Mouse (Mus musculus): Measurements from ENCODE around the gene Tmem98. TPM values are rescaled to one million over a fixed set of nuclear protein-coding genes. Genes with fewer than 3 reads are reported as not detected.

Tmem98 gene
- polyA plus RNA-seq (2015; fragmentation: Nextera tagmentation; extraction: Ambion mirVana), result 111 and 121 TPM in 2 replicates

DNA sequence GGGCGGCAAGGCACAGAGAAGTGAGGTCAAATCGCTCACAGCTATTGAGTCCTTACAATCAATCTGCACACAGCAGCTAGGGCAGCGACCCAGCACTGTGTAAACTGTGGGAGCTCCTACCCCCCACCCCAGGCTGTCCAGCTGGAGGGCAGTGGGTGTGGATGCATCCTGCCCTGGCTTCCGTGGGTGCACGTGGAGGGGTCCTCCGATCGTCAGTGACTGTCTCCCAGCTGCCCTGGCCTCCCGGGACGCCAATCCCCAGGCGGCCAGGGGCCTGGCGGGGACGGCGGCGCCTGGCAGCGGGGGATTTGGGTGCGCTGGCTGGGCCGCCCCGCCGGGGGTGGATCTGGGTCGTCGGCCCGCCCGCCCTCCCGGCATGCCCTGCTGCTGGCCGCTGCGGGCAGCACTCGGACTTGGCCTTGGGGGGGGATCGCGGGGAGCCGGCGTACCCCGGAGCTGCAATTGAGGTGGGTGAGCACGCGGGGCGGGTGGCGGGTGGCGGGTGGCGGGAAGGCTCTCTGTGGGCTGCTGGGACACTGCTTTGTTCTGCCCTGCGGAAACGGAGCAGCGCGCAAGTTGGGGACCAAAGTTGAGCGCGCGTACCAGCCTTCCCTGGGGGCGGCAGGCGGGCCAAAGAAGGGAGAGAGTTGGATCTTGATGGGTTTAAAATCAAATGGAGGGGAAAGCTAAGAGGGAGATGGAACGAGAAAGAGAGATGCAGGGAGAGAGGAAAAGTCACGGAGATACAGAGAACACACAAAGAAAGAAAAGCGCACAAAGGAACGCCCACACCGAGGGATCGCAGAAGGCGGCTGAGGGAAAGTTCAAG lies at the start of gene Tmem98:
Gene Tmem98 (plus strand): TSS at position 183 of the 829 bp plus-strand sequence.
- Histone ChIP-seq H3K9me3 (replicated peaks; ENCODE audit: control insufficient read depth, low read length) (no peaks in the 10 kb centered on the region), H3K4me3 (replicated peaks; ENCODE audit: low read length) (peak within 1 kb of the TSS; percentile 63), H3K4me1 (ENCODE audit: control insufficient read depth, insufficient read depth, low read length) (peaks cover 16% of the 10 kb centered on the region), H3K9ac (ENCODE audit: low read length) (peak within 1 kb of the TSS; percentile 91), H3K27ac (ENCODE audit: low read length) (peak within 1 kb of the TSS; percentile 90), H3K27me3 (ENCODE audit: control insufficient read depth, insufficient read depth, low read length) (no peaks in the 10 kb centered on the region), H3K4me2 (ENCODE audit: low read depth, low read length) (peak within 1 kb of the TSS; percentile 80), H3K36me3 (ENCODE audit: control insufficient read depth, insufficient read depth, low read length) (no peaks in the 10 kb centered on the region; the same call in 1 of the 2 replicates)
- 1% methylated on average over 52 of the region's 54 CpGs for WGBS
- peak; percentile 82 for ATAC-seq (ENCODE audit: insufficient read depth, low FRiP score)

DNA sequence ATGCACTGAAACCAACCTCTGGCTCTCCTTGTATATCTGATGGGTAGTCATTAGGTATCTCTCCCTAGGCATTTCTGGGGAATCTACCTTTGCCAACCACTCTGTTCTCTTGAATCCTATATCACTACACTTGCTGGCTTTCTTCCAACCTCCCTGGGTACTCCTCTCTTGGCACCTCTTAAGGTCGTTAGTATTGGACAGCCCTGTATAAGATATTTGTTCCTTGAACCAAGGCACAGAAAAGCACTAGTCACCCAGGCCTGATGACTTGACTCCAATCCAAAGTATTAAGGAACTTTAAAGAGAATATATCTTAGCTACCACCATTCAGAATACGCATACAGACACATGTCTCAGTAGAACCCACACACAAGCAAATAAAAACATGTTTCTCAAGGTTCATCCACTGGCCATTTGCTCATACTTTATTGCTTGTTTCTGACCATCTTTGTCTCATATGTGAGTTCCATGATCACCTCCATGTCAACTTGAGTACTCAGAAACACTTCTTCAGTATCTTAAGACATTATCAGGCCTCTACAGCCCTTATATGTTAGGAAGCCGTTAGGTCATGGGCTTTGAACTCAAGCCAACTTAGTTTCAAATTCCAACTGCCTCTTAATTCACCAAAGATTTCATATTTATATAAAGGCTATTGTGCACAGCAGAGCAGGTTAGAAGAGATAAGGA lies 48.5 kb upstream of the Tmem98 start:
- no peak for ATAC-seq (ENCODE audit: insufficient read depth, low FRiP score)
- no peak overlapping the region for H3K4me3 ChIP-seq (replicated peaks; ENCODE audit: low read length)
- no peaks in the 10 kb centered on the region for H3K36me3 ChIP-seq (ENCODE audit: control insufficient read depth, insufficient read depth, low read length)
- no peak overlapping the region for H3K9ac ChIP-seq (ENCODE audit: low read length)
- H3K4me1 ChIP-seq (ENCODE audit: control insufficient read depth, insufficient read depth, low read length), result no peaks in the 10 kb centered on the region
- H3K27me3 ChIP-seq (ENCODE audit: control insufficient read depth, insufficient read depth, low read length), result no peaks in the 10 kb centered on the region
- H3K9me3 ChIP-seq (replicated peaks; ENCODE audit: control insufficient read depth, low read length), result no peaks in the 10 kb centered on the region
- no peak overlapping the region for H3K27ac ChIP-seq (ENCODE audit: low read length)
- WGBS, result 72% methylated on average over 3 of the region's 3 CpGs
- H3K4me2 ChIP-seq (ENCODE audit: low read depth, low read length), result no peak overlapping the region

DNA sequence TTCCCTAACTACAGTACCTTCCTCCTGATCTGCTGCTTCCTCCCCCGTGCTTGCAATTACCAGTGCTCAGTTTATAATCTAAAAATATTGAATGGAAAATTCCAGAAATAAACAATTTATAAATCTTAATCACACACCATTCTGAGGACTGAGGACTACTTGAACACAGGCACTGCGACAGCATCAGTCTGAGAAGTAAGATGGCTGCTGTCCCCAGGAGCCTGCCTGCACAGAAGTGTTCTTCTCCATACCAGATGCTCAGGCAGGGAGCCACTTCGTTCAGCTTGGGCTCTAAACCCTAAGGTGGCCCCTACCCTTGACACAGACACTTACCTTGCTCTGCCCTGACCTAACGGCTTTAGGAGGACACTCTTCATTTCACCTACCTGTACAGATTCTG lies 47.9 kb upstream of the Tmem98 start:
- ATAC-seq (ENCODE audit: insufficient read depth, low FRiP score), result no peak
- 66% methylated on average over 4 of the region's 4 CpGs for WGBS
- H3K9me3 ChIP-seq (replicated peaks; ENCODE audit: control insufficient read depth, low read length), result no peaks in the 10 kb centered on the region

DNA sequence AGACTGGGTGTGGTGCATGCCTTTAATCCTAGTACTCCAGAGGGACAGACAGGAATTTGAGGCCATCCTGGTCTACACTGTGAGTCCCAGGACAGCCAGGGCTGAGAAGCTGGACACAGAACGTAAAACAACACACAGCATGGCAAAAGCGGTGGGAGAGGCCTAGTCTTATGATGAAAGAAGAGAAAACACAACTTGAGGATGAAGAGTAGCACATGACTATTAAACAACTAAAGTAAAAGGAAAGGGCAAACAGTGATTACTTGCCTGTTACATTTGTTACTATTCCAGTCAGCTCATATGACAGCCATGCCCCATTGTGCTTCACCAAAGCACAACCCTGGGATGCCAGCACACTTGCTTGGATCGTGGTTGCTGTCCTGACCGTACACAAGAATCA lies 43.9 kb upstream of the Tmem98 start:
- 92% methylated on average over 4 of the region's 4 CpGs for WGBS

More for the DNA sequence above, 47.9 kb upstream of the Tmem98 start:
- H3K9ac ChIP-seq (ENCODE audit: low read length), result no peak overlapping the region
- no peak overlapping the region for H3K4me3 ChIP-seq (replicated peaks; ENCODE audit: low read length)
- H3K27me3 ChIP-seq (ENCODE audit: control insufficient read depth, insufficient read depth, low read length), result no peaks in the 10 kb centered on the region
- H3K36me3 ChIP-seq (ENCODE audit: control insufficient read depth, insufficient read depth, low read length), result no peaks in the 10 kb centered on the region
- H3K4me1 ChIP-seq (ENCODE audit: control insufficient read depth, insufficient read depth, low read length), result no peaks in the 10 kb centered on the region
- no peak overlapping the region for H3K27ac ChIP-seq (ENCODE audit: low read length)
- H3K4me2 ChIP-seq (ENCODE audit: low read depth, low read length), result no peak overlapping the region

DNA sequence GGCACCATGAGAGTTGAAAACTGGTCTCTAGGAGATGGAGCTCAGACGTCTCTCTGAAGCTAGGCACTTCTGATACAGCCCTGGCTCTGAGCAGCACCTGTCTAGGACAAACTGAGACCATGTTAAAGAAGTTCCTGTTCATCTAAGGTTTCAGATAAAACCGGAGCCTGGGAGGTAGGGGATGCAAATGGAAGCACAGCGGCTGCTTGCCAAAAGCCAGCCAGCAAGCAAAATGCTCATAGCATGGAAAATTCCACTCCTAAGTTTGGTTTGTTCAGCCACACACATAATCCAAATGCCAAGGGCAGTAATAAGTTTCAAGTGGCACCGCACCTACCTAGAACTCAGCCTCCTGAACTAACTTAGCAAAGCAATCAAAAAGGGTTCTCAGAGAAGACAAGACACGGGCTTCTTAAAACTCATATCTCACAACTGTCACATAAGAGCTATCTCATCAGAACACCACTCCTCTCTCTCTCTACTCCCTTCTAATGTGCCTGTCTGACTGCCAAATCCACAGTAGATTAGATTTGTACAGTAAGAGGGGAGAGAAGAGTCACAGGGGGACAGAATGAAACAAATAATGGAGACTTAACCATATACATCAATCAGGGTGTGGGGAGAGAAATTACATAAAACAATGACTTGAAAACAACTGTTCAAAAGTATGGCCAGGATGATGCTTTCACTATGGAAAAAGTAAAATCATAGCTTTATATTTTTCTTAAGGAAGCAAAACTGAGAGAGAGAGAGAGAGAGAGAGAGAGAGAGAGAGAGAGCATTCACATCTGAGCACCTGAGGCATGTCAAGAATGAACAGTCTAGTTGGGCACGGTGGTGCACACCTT lies 43.3 kb upstream of the Tmem98 start:
- Histone ChIP-seq H3K9ac (ENCODE audit: low read length) (no peak overlapping the region), H3K36me3 (ENCODE audit: control insufficient read depth, insufficient read depth, low read length) (no peaks in the 10 kb centered on the region), H3K4me3 (replicated peaks; ENCODE audit: low read length) (no peak overlapping the region), H3K4me1 (ENCODE audit: control insufficient read depth, insufficient read depth, low read length) (no peaks in the 10 kb centered on the region), H3K27me3 (ENCODE audit: control insufficient read depth, insufficient read depth, low read length) (no peaks in the 10 kb centered on the region), H3K9me3 (replicated peaks; ENCODE audit: control insufficient read depth, low read length) (no peaks in the 10 kb centered on the region), H3K27ac (ENCODE audit: low read length) (no peak overlapping the region), H3K4me2 (ENCODE audit: low read depth, low read length) (no peak overlapping the region)
- 64% methylated on average over 6 of the region's 6 CpGs for WGBS
- no peak for ATAC-seq (ENCODE audit: insufficient read depth, low FRiP score)

More for the DNA sequence above, 43.9 kb upstream of the Tmem98 start:
- no peak overlapping the region for H3K9ac ChIP-seq (ENCODE audit: low read length)
- no peak overlapping the region for H3K27ac ChIP-seq (ENCODE audit: low read length)
- H3K4me2 ChIP-seq (ENCODE audit: low read depth, low read length), result no peak overlapping the region
- no peak overlapping the region for H3K4me3 ChIP-seq (replicated peaks; ENCODE audit: low read length)
- no peaks in the 10 kb centered on the region for H3K36me3 ChIP-seq (ENCODE audit: control insufficient read depth, insufficient read depth, low read length)
- H3K27me3 ChIP-seq (ENCODE audit: control insufficient read depth, insufficient read depth, low read length), result no peaks in the 10 kb centered on the region
- ATAC-seq (ENCODE audit: insufficient read depth, low FRiP score), result no peak
- no peaks in the 10 kb centered on the region for H3K4me1 ChIP-seq (ENCODE audit: control insufficient read depth, insufficient read depth, low read length)
- no peaks in the 10 kb centered on the region for H3K9me3 ChIP-seq (replicated peaks; ENCODE audit: control insufficient read depth, low read length)

DNA sequence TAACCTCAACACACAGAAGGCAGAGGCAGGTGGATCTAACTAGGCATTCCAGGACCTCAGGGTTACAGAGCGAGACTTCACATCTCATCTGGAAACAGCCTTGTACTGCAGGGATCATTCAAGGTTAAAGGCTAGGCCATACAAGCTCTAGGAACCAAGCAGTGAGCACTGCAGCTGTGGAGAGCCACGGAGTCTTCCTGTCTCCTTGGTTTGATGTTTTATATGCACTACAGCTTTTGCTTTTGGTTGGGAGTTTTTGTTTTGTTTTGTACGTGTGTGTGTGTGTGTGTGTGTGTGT lies 42.7 kb upstream of the Tmem98 start:
- WGBS, result 62% methylated on average over 3 of the region's 3 CpGs
- ATAC-seq (ENCODE audit: insufficient read depth, low FRiP score), result no peak
- Histone ChIP-seq H3K4me2 (ENCODE audit: low read depth, low read length) (no peak overlapping the region), H3K27ac (ENCODE audit: low read length) (no peak overlapping the region), H3K36me3 (ENCODE audit: control insufficient read depth, insufficient read depth, low read length) (no peaks in the 10 kb centered on the region), H3K4me3 (replicated peaks; ENCODE audit: low read length) (no peak overlapping the region), H3K9ac (ENCODE audit: low read length) (no peak overlapping the region), H3K27me3 (ENCODE audit: control insufficient read depth, insufficient read depth, low read length) (no peaks in the 10 kb centered on the region), H3K9me3 (replicated peaks; ENCODE audit: control insufficient read depth, low read length) (no peaks in the 10 kb centered on the region), H3K4me1 (ENCODE audit: control insufficient read depth, insufficient read depth, low read length) (no peaks in the 10 kb centered on the region)

DNA sequence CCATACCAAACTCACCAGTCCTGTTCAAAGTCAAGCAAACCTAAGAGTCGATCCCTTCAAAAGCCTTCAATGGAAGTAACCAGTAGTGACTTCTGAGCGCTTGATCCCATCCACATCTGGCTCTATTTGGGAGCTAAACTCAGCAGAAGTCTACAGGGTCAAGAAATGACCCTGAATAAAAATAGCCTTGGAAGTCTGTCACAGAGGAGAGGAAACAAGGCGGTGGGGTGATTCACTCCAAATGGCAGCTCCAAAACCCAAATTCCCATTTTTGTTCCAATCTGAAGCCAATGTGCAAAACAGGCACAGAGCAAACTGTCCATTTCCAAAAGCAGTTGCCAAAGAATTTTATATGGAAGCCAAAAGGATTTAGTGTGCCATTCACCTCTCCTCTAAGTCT lies 38.8 kb upstream of the Tmem98 start:
- ATAC-seq (ENCODE audit: insufficient read depth, low FRiP score), result no peak
- H3K27ac ChIP-seq (ENCODE audit: low read length), result no peak overlapping the region
- no peak overlapping the region for H3K4me3 ChIP-seq (replicated peaks; ENCODE audit: low read length)
- no peaks in the 10 kb centered on the region for H3K27me3 ChIP-seq (ENCODE audit: control insufficient read depth, insufficient read depth, low read length)
- no peaks in the 10 kb centered on the region for H3K36me3 ChIP-seq (ENCODE audit: control insufficient read depth, insufficient read depth, low read length)
- WGBS, result 80% methylated on average over 3 of the region's 3 CpGs
- no peaks in the 10 kb centered on the region for H3K9me3 ChIP-seq (replicated peaks; ENCODE audit: control insufficient read depth, low read length)
- H3K4me2 ChIP-seq (ENCODE audit: low read depth, low read length), result no peak overlapping the region
- peaks cover 8% of the 10 kb centered on the region; the same call in 1 of the 2 replicates for H3K4me1 ChIP-seq (ENCODE audit: control insufficient read depth, insufficient read depth, low read length)
- H3K9ac ChIP-seq (ENCODE audit: low read length), result no peak overlapping the region

DNA sequence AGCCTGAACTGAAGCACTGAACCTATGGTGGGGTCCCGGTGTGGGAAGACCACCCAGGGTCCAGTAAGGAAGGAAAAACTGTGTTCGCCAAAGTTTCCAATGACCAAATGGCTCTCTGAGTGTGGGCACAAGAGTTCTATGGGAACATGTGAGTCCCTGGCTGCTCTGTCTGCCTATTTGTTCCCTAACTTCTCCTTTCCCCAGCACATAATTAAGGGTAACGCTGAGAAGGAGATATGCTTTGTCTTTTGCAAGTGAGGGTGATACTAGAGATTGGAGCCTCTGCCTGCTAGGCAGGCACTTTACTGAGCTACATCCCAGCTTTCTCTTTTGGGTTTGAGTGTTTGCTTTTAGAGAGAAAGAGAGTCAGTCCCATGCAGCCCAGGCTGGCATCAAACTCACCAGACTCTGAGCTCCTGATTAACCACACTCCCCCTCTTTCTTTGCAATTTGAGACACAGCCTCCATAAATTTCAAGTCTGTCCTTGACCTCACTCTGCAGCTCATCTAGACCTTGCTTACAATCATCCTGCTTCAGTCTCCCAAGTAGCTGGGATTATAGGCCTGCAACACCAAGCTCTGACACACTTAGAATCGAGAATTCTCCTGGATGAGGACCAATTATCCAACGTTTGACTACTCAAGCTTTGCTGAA lies 38.3 kb upstream of the Tmem98 start:
- H3K9me3 ChIP-seq (replicated peaks; ENCODE audit: control insufficient read depth, low read length), result no peaks in the 10 kb centered on the region
- H3K4me1 ChIP-seq (ENCODE audit: control insufficient read depth, insufficient read depth, low read length), result peaks cover 8% of the 10 kb centered on the region; the same call in 1 of the 2 replicates
- H3K36me3 ChIP-seq (ENCODE audit: control insufficient read depth, insufficient read depth, low read length), result no peaks in the 10 kb centered on the region
- WGBS, result 80% methylated on average over 5 of the region's 5 CpGs
- no peaks in the 10 kb centered on the region for H3K27me3 ChIP-seq (ENCODE audit: control insufficient read depth, insufficient read depth, low read length)
- H3K4me2 ChIP-seq (ENCODE audit: low read depth, low read length), result no peak overlapping the region
- H3K27ac ChIP-seq (ENCODE audit: low read length), result no peak overlapping the region
- no peak overlapping the region for H3K4me3 ChIP-seq (replicated peaks; ENCODE audit: low read length)
- no peak for ATAC-seq (ENCODE audit: insufficient read depth, low FRiP score)
- H3K9ac ChIP-seq (ENCODE audit: low read length), result no peak overlapping the region

Data from stomach, embryonic 16.5 days (tissue).